Mouse (Mus musculus) MEL (cell line): Measurements from ENCODE around the gene Ezh1. TPM values are rescaled to one million over a fixed set of nuclear protein-coding genes. Genes with fewer than 3 reads are reported as not detected.
A peak's percentile ranks its signal among the peaks of the same experiment; 100 is the strongest.

ENCODE experiments used
- DNase-seq: peaks from one replicate; pipeline ENCODE4 v3.0.0; 2011; ENCODE audit warnings: low read depth, low spot score
- H3K27ac ChIP-seq: 2 replicates; pipeline ENCODE4 v1.5.1; 2012; ENCODE audit warnings: low read depth, mild to moderate bottlenecking, control low read depth, low read length, moderate library complexity; ENCODE audit not compliant: control insufficient read depth
- H3K27me3 ChIP-seq, 2 experiments: fragments of 150-350 bp in 1 of 2; sonication (generic) in 1 of 2; 2 replicates each; pipeline ENCODE4 v1.6.1; 2012; ENCODE audit warnings: low read length in 2 of 2, mild to moderate bottlenecking in 2 of 2, improper control_type of control experiment in 1 of 2, moderate library complexity in 1 of 2; ENCODE audit not compliant: insufficient read depth in 2 of 2, control insufficient read depth in 1 of 2
- H3K36me3 ChIP-seq, 2 experiments: 2 replicates each; pipeline ENCODE4 v1.6.1; 2012 to 2014; ENCODE audit warnings: low read length in 2 of 2, improper control_type of control experiment in 1 of 2, inconsistent platforms in 1 of 2, mild to moderate bottlenecking in 1 of 2; ENCODE audit not compliant: insufficient read depth in 2 of 2, control insufficient read depth in 1 of 2
- H3K4me1 ChIP-seq, 2 experiments: fragments of 150-350 bp in 1 of 2; sonication (generic) in 1 of 2; 2 replicates each; pipeline ENCODE4 v1.6.1; 2012; ENCODE audit warnings: low read length in 2 of 2, improper control_type of control experiment in 1 of 2, mild to moderate bottlenecking in 1 of 2; ENCODE audit not compliant: insufficient read depth in 2 of 2, control insufficient read depth in 1 of 2
- H3K4me3 ChIP-seq, 2 experiments: fragments of 150-350 bp in 1 of 2; sonication (generic) in 1 of 2; 2 replicates each; pipeline ENCODE4 v1.5.1; 2012; ENCODE audit warnings: low read depth in 2 of 2, low read length in 2 of 2, mild to moderate bottlenecking in 2 of 2, moderate library complexity in 2 of 2, control low read depth in 1 of 2, improper control_type of control experiment in 1 of 2; ENCODE audit not compliant: control insufficient read depth in 1 of 2, insufficient read depth in 1 of 2
- H3K79me2 ChIP-seq: 2 replicates; pipeline ENCODE4 v1.6.1; 2012; ENCODE audit warnings: mild to moderate bottlenecking, low read length, moderate library complexity; ENCODE audit not compliant: control insufficient read depth, poor library complexity, insufficient read depth
- H3K9ac ChIP-seq: 2 replicates; pipeline ENCODE4 v1.6.1; 2012; ENCODE audit warnings: low read depth, mild to moderate bottlenecking, control low read depth, low read length, moderate library complexity; ENCODE audit not compliant: control insufficient read depth, poor library complexity, severe bottlenecking
- H3K9me3 ChIP-seq: fragments of 150-350 bp; sonication (generic); replicated peaks from 2 replicates; pipeline ENCODE4 v1.6.1; 2012; ENCODE audit warnings: mild to moderate bottlenecking, low read length, improper control_type of control experiment, moderate library complexity; ENCODE audit not compliant: insufficient read depth
- CTCF ChIP-seq, 3 experiments: IDR thresholded peaks in 2 of 3; conservative IDR thresholded peaks in 1 of 3; 2 replicates each; pipeline ENCODE4 v1.5.1; 2011 to 2012; ENCODE audit warnings: low read length in 3 of 3, low read depth in 2 of 3, mild to moderate bottlenecking in 2 of 3, improper control_type of control experiment in 1 of 3, inconsistent platforms in 1 of 3, mixed read lengths in 1 of 3, moderate library complexity in 1 of 3; ENCODE audit not compliant: control insufficient read depth in 1 of 3, insufficient read depth in 1 of 3, poor library complexity in 1 of 3, severe bottlenecking in 1 of 3
- EP300 ChIP-seq, 2 experiments: IDR thresholded peaks; 2 replicates each; pipeline ENCODE4 v1.6.1; 2011; ENCODE audit warnings: improper control_type of control experiment in 2 of 2, low read length in 2 of 2, low read depth in 1 of 2, mild to moderate bottlenecking in 1 of 2
- MAZ ChIP-seq: IDR thresholded peaks from 2 replicates; pipeline ENCODE4 v1.6.1; 2012; ENCODE audit warnings: low read depth, mild to moderate bottlenecking, inconsistent platforms, low read length, improper control_type of control experiment
- POLR2A ChIP-seq, 2 experiments: IDR thresholded peaks; 2 replicates each; pipeline ENCODE4 v1.6.1; 2011 to 2012; ENCODE audit warnings: low read length in 2 of 2, mild to moderate bottlenecking in 2 of 2, control low read depth in 1 of 2, improper control_type of control experiment in 1 of 2, low read depth in 1 of 2, moderate library complexity in 1 of 2; ENCODE audit not compliant: control insufficient read depth in 1 of 2, insufficient read depth in 1 of 2, poor library complexity in 1 of 2
- RAD21 ChIP-seq: IDR thresholded peaks from 2 replicates; pipeline ENCODE4 v1.6.1; 2011; ENCODE audit warnings: mild to moderate bottlenecking, low read depth, low read length, improper control_type of control experiment
- SMC3 ChIP-seq: IDR thresholded peaks from 2 replicates; pipeline ENCODE4 v1.6.1; 2011; ENCODE audit warnings: low read depth, low read length, improper control_type of control experiment
- TBP ChIP-seq: IDR thresholded peaks from 2 replicates; pipeline ENCODE4 v1.8.0; 2011; ENCODE audit warnings: low read depth, low read length, improper control_type of control experiment
- USF2 ChIP-seq, 2 experiments: IDR thresholded peaks; 2 replicates each; pipeline ENCODE4 v1.6.1; 2011 to 2012; ENCODE audit warnings: improper control_type of control experiment in 2 of 2, low read length in 2 of 2, borderline replicate concordance in 1 of 2, inconsistent platforms in 1 of 2, low read depth in 1 of 2, mild to moderate bottlenecking in 1 of 2; ENCODE audit not compliant: insufficient read depth in 1 of 2
- ZC3H11A ChIP-seq: IDR thresholded peaks from 2 replicates; pipeline ENCODE4 v1.6.1; 2012; ENCODE audit warnings: low read depth, mild to moderate bottlenecking, inconsistent platforms, low read length, improper control_type of control experiment
- ZKSCAN1 ChIP-seq: IDR thresholded peaks from 2 replicates; pipeline ENCODE4 v1.6.1; 2012; ENCODE audit warnings: low read depth, mild to moderate bottlenecking, inconsistent platforms, low read length, improper control_type of control experiment, moderate library complexity
- ZMIZ1 ChIP-seq: IDR thresholded peaks from 2 replicates; pipeline ENCODE4 v1.6.1; 2012; ENCODE audit warnings: low read depth, mild to moderate bottlenecking, inconsistent platforms, low read length, improper control_type of control experiment, moderate library complexity
- ZNF384 ChIP-seq: IDR thresholded peaks from 2 replicates; pipeline ENCODE4 v1.6.1; 2012; ENCODE audit warnings: low read depth, mild to moderate bottlenecking, inconsistent platforms, low read length, improper control_type of control experiment
- polyA plus RNA-seq, 2 experiments: library from polyadenylated mRNA; stranded (reverse) in 1 of 2; unstranded in 1 of 2; fragments of >175 nt in 1 of 2; fragments of >200 nt in 1 of 2; gene quantifications; 2 replicates each; pipeline versions ENCODE4 v1.2.1 to v1.2.4; 2012; ENCODE audit warnings: low replicate concordance in 2 of 2, low read depth in 1 of 2; ENCODE audit not compliant: insufficient read length in 2 of 2, insufficient read depth in 1 of 2, missing spikeins in 1 of 2
- total RNA-seq: library from RNA; depleted of rRNA; stranded (reverse); fragments of 300-350 nt; gene quantifications from 2 replicates; pipeline ENCODE4 v1.2.3, GENCODE M21; 2012

Ezh1 gene
- total and polyA plus RNA-seq, 3 experiments, result 5.0 to 8.4 TPM; not detected in 1

DNA sequence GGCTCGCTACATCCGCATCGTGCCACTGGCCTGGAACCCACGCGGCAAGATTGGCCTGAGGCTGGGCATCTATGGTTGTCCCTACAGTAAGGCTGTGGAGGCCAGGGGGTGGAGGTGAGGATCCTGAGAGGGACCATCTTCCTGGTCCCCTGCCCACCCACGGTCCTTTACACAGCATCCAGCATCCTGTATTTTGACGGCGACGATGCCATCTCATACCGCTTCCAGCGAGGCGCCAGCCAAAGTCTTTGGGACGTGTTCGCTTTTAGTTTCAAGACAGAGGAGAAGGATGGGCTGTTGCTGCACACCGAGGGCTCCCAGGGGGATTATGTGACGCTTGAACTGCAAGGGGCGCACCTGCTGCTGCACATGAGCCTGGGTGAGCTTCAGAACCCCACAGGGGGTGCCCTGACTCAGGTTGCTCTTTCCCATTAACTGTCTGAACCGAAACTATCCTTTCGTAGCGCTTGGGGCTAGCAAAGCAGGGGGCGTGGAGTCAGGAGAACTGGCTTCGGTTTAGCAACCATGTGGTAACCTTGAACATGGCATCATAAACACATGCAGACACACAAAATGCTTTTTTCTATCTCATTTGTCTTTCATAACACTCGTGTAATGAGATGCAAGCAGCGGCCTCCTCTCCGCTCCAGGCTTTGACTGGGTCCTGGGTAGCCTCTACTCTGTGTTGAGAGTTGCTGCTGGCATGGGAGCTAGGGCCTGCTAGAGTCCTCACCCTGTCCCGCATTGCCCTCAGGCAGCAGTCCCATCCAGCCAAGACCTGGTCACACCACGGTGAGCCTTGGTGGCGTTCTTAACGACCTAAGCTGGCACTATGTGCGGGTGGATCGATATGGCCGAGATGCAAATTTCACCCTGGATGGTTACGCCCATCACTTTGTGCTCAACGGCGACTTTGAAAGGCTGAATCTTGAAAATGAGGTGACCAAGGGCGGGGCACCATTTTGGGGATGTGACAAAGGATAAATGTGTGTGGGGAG, 47.9 kb downstream of the Ezh1 start:
- Histone ChIP-seq H3K36me3 (no peaks in the 10 kb centered on the region), H3K27ac (no peak overlapping the region), H3K27me3 (0 out of 4 replicates have a peak, but pooled peaks cover 0 to 2% of the 10 kb centered on the region in 2 experiments), H3K79me2 (no peaks in the 10 kb centered on the region), H3K4me3 (no peak overlapping the region), H3K9me3 (no peaks in the 10 kb centered on the region), H3K9ac (no peak overlapping the region), H3K4me1 (no peaks in the 10 kb centered on the region; a peak in 1 of 4 replicates)
- TF ChIP-seq EP300 (IDR thresholded peaks at IDR 0.05; ENCODE audit: low read depth in 1 of 2, low read length in 2 of 2), result no peak
- no peak for TF ChIP-seq TBP
- no peak for TF ChIP-seq ZMIZ1
- no peak for TF ChIP-seq USF2 (IDR thresholded peaks at IDR 0.05; ENCODE audit: borderline replicate concordance in 1 of 2, insufficient read depth in 1 of 2, low read depth in 1 of 2, low read length in 2 of 2)
- TF ChIP-seq POLR2A (IDR thresholded peaks at IDR 0.05; ENCODE audit: control insufficient read depth in 1 of 2, insufficient read depth in 1 of 2, low read depth in 1 of 2, low read length in 2 of 2, poor library complexity in 1 of 2), result no peak
- no peak for DNase-seq

GRCm38 (mm10) chr11:101176933-101177773, 49.1 kb downstream of the Ezh1 start:
- H3K27me3 ChIP-seq, result 0 out of 4 replicates have a peak, but pooled peaks cover 0 to 2% of the 10 kb centered on the region in 2 experiments
- H3K4me3 ChIP-seq, result no peak overlapping the region
- no peaks in the 10 kb centered on the region for H3K9me3 ChIP-seq
- no peak overlapping the region for H3K27ac ChIP-seq
- H3K4me1 ChIP-seq, result peaks cover 0 to 9% of the 10 kb centered on the region in 2 experiments; a peak in 2 of 4 replicates
- DNase-seq, result peak; percentile 62
- H3K79me2 ChIP-seq, result no peaks in the 10 kb centered on the region
- TF ChIP-seq ZNF384 (no peak), ZKSCAN1 (no peak), RAD21 (peak; percentile 52), ZC3H11A (peak; percentile 48), MAZ (peak; percentile 41; the same call in 1 of the 2 replicates), ZMIZ1 (no peak), CTCF (IDR thresholded peaks at IDR 0.05 in 2 of 3, conservative IDR thresholded peaks at IDR 0.05 in 1 of 3; ENCODE audit: control insufficient read depth in 1 of 3, insufficient read depth in 1 of 3, low read depth in 2 of 3, low read length in 3 of 3, poor library complexity in 1 of 3, severe bottlenecking in 1 of 3) (peak; percentile 44 to 77 (median 74)), SMC3 (peak; percentile 77)
- H3K9ac ChIP-seq, result no peak overlapping the region
- peaks cover 0 to 6% of the 10 kb centered on the region in 2 experiments; a peak in 2 of 4 replicates for H3K36me3 ChIP-seq
